Mouse (Mus musculus) frontal cortex, postnatal 36 days (tissue): ENCODE results near the gene Celsr1.

Source experiments
- DNase-seq, 2 experiments: peaks; one replicate each; pipeline ENCODE4 v3.0.0; 2022; ENCODE audit warnings: low spot score in 2 of 2

Gene Celsr1

GRCm38 (mm10) chr15:86033191-86033841 lies at the start of gene Celsr1:
Gene Celsr1 (minus strand): TSS chr15:86033777.
- no peak for DNase-seq

GRCm38 (mm10) chr15:86083261-86083741 lies 49.7 kb upstream of the Celsr1 start:
- DNase-seq: no peak

- no peak for DNase-seq
Observed at GRCm38 (mm10) chr15:86082551-86082961, 49.0 kb upstream of the Celsr1 start.

GRCm38 (mm10) chr15:86081654-86082053 lies 48.1 kb upstream of the Celsr1 start:
- no peak for DNase-seq

- DNase-seq: no peak
Observed at GRCm38 (mm10) chr15:86080408-86080807, 46.8 kb upstream of the Celsr1 start.

GRCm38 (mm10) chr15:86079876-86080275 lies 46.3 kb upstream of the Celsr1 start:
- DNase-seq: no peak

- DNase-seq: no peak
Observed at GRCm38 (mm10) chr15:86079467-86079866, 45.9 kb upstream of the Celsr1 start.

GRCm38 (mm10) chr15:86078481-86079216 lies 45.1 kb upstream of the Celsr1 start:
- no peak for DNase-seq

GRCm38 (mm10) chr15:86077934-86078333 lies 44.4 kb upstream of the Celsr1 start:
- no peak for DNase-seq

GRCm38 (mm10) chr15:86076378-86076777 lies 42.8 kb upstream of the Celsr1 start:
- no peak for DNase-seq

GRCm38 (mm10) chr15:86076048-86076315 lies 42.4 kb upstream of the Celsr1 start:
- DNase-seq: no peak

GRCm38 (mm10) chr15:86075305-86076047 lies 41.9 kb upstream of the Celsr1 start:
- no peak for DNase-seq

- DNase-seq: no peak
Observed at GRCm38 (mm10) chr15:86074171-86074937, 40.8 kb upstream of the Celsr1 start.

GRCm38 (mm10) chr15:86071166-86071565 lies 37.6 kb upstream of the Celsr1 start:
- no peak for DNase-seq

GRCm38 (mm10) chr15:86070368-86070767 lies 36.8 kb upstream of the Celsr1 start:
- no peak for DNase-seq

- no peak for DNase-seq
Observed at GRCm38 (mm10) chr15:86069011-86069791, 35.6 kb upstream of the Celsr1 start.

- no peak for DNase-seq
Observed at GRCm38 (mm10) chr15:86067941-86068495, 34.4 kb upstream of the Celsr1 start.

- DNase-seq: no peak
Observed at GRCm38 (mm10) chr15:86067581-86067910, 34.0 kb upstream of the Celsr1 start.

- DNase-seq: peak in 1 of 2 experiments; percentile 65
Observed at GRCm38 (mm10) chr15:86066836-86067580, 33.4 kb upstream of the Celsr1 start.

- no peak for DNase-seq
Observed at GRCm38 (mm10) chr15:86065367-86065766, 31.8 kb upstream of the Celsr1 start.
